9 mouse cellular contexts compared by ENCODE assay signal in genomic region chr1:107908236-107909063, GRCm38 (mm10).
DNase-seq lines count a peak whose midpoint lies in the region; ATAC-seq lines count a peak whose summit lies in the region.
"Had no signal": no experiment of that assay in that cellular context is flagged by ENCODE, and none has a peak within 500 bp of the region (broad histone marks: within the 10 kb centered on the region; RNA-seq: fewer than 3 reads in every experiment).

No protein-coding gene starts in this region.

- WGBS in heart, embryonic 15.5 days, result 48% methylated on average over 4 of the region's 4 CpGs
- WGBS in neural tube, embryonic 12.5 days, result 74% methylated on average over 4 of the region's 4 CpGs
- 34% methylated on average over 4 of the region's 4 CpGs for WGBS in kidney, embryonic 15.5 days

- ATAC-seq in heart, embryonic 15.5 days (replicated peaks; ENCODE audit: insufficient number of reproducible peaks, insufficient read depth, low FRiP score, low read depth), result no peak
- peak; percentile 53; the same call in 1 of the 2 replicates for ATAC-seq in neural tube, embryonic 12.5 days (ENCODE audit: low FRiP score, low read depth)
- peak; percentile 80; the same call in 1 of the 2 replicates for ATAC-seq in kidney, embryonic 15.5 days (replicated peaks; ENCODE audit: low FRiP score)

- H3K4me3 ChIP-seq in heart, embryonic 15.5 days, result no peak overlapping the region
- H3K4me3 ChIP-seq in neural tube, embryonic 12.5 days, result no peak overlapping the region
- H3K4me3 ChIP-seq in kidney, embryonic 15.5 days (replicated peaks), result no peak overlapping the region

- H3K36me3 ChIP-seq in heart, embryonic 15.5 days, result no peaks in the 10 kb centered on the region
- H3K36me3 ChIP-seq in neural tube, embryonic 12.5 days, result no peaks in the 10 kb centered on the region
- no peaks in the 10 kb centered on the region for H3K36me3 ChIP-seq in kidney, embryonic 15.5 days

- no peak overlapping the region for H3K9ac ChIP-seq in heart, embryonic 15.5 days
- H3K9ac ChIP-seq in neural tube, embryonic 12.5 days, result no peak overlapping the region
- no peak overlapping the region for H3K9ac ChIP-seq in kidney, embryonic 15.5 days

- H3K4me2 ChIP-seq in heart, embryonic 15.5 days, result no peak overlapping the region
- no peak overlapping the region for H3K4me2 ChIP-seq in neural tube, embryonic 12.5 days (replicated peaks)
- H3K4me2 ChIP-seq in kidney, embryonic 15.5 days, result 0 out of 2 replicates have a peak overlapping the region, but pooled peaks have one; percentile 0

- no peak for DNase-seq in heart, adult 9 months (ENCODE audit: low spot score in 2 of 2)
- DNase-seq in neural tube, embryonic 10.5 days (ENCODE audit: extremely low spot score, low spot score), result no peak
- peak; percentile 74 for DNase-seq in retina, postnatal 1 day
- DNase-seq in embryo, embryonic 10 days (ENCODE audit: low spot score), result no peak
- no peak for DNase-seq in natural killer cell, adult 2 months (ENCODE audit: low spot score in 2 of 2)
- DNase-seq: cerebellum, adult 11-12 months had no signal

- H3K27ac ChIP-seq in heart, embryonic 15.5 days, result peak overlapping the region; percentile 34; the same call in 1 of the 2 replicates
- H3K27ac ChIP-seq in neural tube, embryonic 12.5 days, result no peak overlapping the region
- peak overlapping the region; percentile 54; the same call in 1 of the 2 replicates for H3K27ac ChIP-seq in kidney, embryonic 15.5 days

- no peaks in the 10 kb centered on the region for H3K9me3 ChIP-seq in heart, embryonic 15.5 days (replicated peaks)
- H3K9me3 ChIP-seq in neural tube, embryonic 12.5 days, result no peaks in the 10 kb centered on the region
- H3K9me3 ChIP-seq in kidney, embryonic 15.5 days (replicated peaks), result no peaks in the 10 kb centered on the region

- peaks cover 10% of the 10 kb centered on the region for H3K4me1 ChIP-seq in heart, embryonic 15.5 days (replicated peaks)
- no peaks in the 10 kb centered on the region for H3K4me1 ChIP-seq in neural tube, embryonic 12.5 days
- H3K4me1 ChIP-seq in kidney, embryonic 15.5 days, result peaks cover 8% of the 10 kb centered on the region

- H3K27me3 ChIP-seq in heart, embryonic 15.5 days, result no peaks in the 10 kb centered on the region
- H3K27me3 ChIP-seq in neural tube, embryonic 12.5 days (replicated peaks), result no peaks in the 10 kb centered on the region
- H3K27me3 ChIP-seq in kidney, embryonic 15.5 days, result no peaks in the 10 kb centered on the region
